Mouse (Mus musculus): ENCODE measurements around the gene Rpl22l1. TPM values are rescaled to one million over a fixed set of nuclear protein-coding genes. Genes with fewer than 3 reads are reported as not detected.
"Not testable (repeated sequence)": the region's sequence is repeated elsewhere in the genome, so short reads cannot be mapped to it uniquely, and the experiment has no call there.

Rpl22l1 gene
- total and polyA plus RNA-seq, 3 experiments: 1.4 to 198 (median 89.8) TPM

- DNase-seq: no peak
Observed at GRCm38 (mm10) chr3:28836796-28837371, 31.6 kb downstream of the Rpl22l1 start.

DNA sequence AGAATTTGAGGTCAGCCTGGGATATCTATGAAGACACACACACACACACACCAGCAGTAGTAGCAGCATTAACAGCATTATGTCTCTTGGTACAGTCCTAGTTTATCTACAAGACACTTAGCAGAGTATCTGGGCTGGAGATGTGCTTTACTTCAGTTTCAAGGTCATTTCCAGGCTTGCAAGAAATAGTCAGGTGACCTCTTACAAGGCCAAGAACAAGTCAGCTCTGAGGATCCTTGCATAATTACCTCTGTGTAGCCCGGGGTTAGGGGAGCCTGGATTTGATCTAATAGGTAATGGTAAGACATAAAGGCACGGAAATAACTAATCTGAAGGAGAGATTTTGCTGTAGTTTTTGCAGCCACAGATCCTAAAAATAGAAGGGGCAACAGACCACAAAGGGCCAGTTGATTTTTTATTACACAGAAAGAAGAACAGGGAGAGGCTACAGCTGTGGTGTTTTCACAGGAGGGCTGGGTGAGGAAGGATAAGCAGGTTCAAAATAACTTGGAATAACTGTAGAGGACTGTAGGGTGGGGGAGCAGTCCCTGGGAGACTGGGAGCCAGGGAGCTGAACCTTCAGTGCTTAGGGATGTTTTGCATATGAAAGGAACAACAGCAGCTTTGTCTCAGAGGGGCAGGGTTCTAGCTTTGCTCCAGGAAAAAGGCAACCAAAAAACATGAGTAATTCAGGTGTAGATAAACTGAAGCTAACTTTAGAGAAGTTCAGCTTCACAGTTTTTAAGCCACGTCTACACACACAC lies 36.8 kb downstream of the Rpl22l1 start:
- no peak for DNase-seq

- no peak for DNase-seq
Observed at GRCm38 (mm10) chr3:28843231-28843630, 38.0 kb downstream of the Rpl22l1 start.

DNA sequence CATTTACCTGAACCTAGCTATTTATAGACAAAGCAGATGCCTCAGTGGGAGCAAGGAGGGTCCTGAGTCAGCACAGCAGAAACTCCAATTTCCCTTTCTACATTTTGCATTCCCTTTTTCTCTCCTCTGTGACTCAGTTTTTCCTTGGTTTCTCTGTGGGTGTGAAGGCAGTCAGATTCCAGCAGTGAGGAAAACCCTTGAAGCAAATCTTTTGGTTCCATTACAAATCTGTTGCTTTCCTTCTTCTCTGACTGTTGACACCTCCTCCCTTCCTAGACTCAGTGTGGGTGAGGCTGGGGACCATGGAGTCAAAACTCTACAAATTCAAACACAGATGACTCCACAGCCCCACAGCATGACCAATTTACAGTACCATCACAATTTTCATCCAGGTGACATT lies 41.9 kb downstream of the Rpl22l1 start:
- no peak for DNase-seq

GRCm38 (mm10) chr3:28852174-28852573 lies 46.9 kb downstream of the Rpl22l1 start:
- DNase-seq: not testable (repeated sequence)

Other genes with a start within 250 kb of the Rpl22l1 start
- under 1 TPM in 1 of 2 experiments, not detected in 1; 0.37 TPM for gene Slc2a2, start 107.5 kb upstream of the Rpl22l1 start, total RNA-seq (2021)
- gene Slc2a2, start 107.5 kb upstream of the Rpl22l1 start, polyA plus RNA-seq (2012; rRNA removed): 0.03 and 0.09 TPM in 2 replicates
- 1 to 10 TPM; 1.7 to 1.9 TPM for gene Eif5a2, start 24.2 kb upstream of the Rpl22l1 start, total RNA-seq (2021)
- 0.22 and 0.23 TPM in 2 replicates for gene Eif5a2, start 24.2 kb upstream of the Rpl22l1 start, polyA plus RNA-seq (2012; rRNA removed)
- under 1 TPM in 1 of 2 experiments, not detected in 1; 0.52 TPM for gene Gm1527, start 87.2 kb downstream of the Rpl22l1 start, total RNA-seq (2021)
- gene Gm1527, start 87.2 kb downstream of the Rpl22l1 start, polyA plus RNA-seq (2012; rRNA removed): not detected in 2 replicates